In genomic region chr11:80512313-80513056, GRCm38 (mm10) we compare ENCODE assay signal across 15 mouse cellular contexts. TPM values are rescaled to one million over a fixed set of nuclear protein-coding genes. Genes with fewer than 3 reads are reported as not detected.
DNase-seq lines count a peak whose midpoint lies in the region; ATAC-seq and TF ChIP-seq lines count a peak whose summit lies in the region.
"Had no signal": no experiment of that assay in that cellular context is flagged by ENCODE, and none has a peak within 500 bp of the region (broad histone marks: within the 10 kb centered on the region; RNA-seq: fewer than 3 reads in every experiment).

No protein-coding gene starts in this region.

- no peak overlapping the region for H3K4me2 ChIP-seq in hindbrain, embryonic 11.5 days (replicated peaks; ENCODE audit: low read depth, low read length)
- H3K4me2 ChIP-seq: hindbrain, embryonic 13.5 days; intestine, embryonic 15.5 days; lung, embryonic 15.5 days; midbrain, embryonic 15.5 days had no signal

- no peak for ATAC-seq in megakaryocyte, adult 5-6 weeks (ENCODE audit: poor library complexity, severe bottlenecking)
- ATAC-seq in hindbrain, embryonic 11.5 days (ENCODE audit: low FRiP score) = no peak
- ATAC-seq: intestine, embryonic 15.5 days; midbrain, embryonic 15.5 days had no signal

- no peak for TF ChIP-seq POLR2A in thymus, adult 2 months (IDR thresholded peaks at IDR 0.05; ENCODE audit: control insufficient read depth, extremely low read depth, insufficient read depth, low read length, poor library complexity)

- peak; percentile 43 to 44 for DNase-seq in spleen, postnatal 36 days (ENCODE audit: low spot score in 2 of 2)
- DNase-seq in spleen, postnatal 4 days (ENCODE audit: low spot score in 2 of 2) = no peak
- peak; percentile 40 for DNase-seq in induced T-regulatory cell, adult 2 months (ENCODE audit: low read depth)
- DNase-seq in thymus, adult 2 months = peak; percentile 51
- no peak for DNase-seq in ovary, postnatal 36 days (ENCODE audit: low spot score)
- no peak for DNase-seq in hindbrain, embryonic 11.5 days (ENCODE audit: low spot score)
- DNase-seq: cerebellum, adult 11-12 months; cerebellum, postnatal 36 days; heart, adult 18-20 months; layer of hippocampus, postnatal 36 days had no signal

- TF ChIP-seq CTCF in thymus, adult 2 months (IDR thresholded peaks at IDR 0.05; ENCODE audit: borderline replicate concordance, control insufficient read depth, extremely low read depth, insufficient read depth, low read length, poor library complexity) = no peak

- 25% methylated on average over 19 of the region's 19 CpGs for WGBS in thymus, adult 2 months
- WGBS in hindbrain, embryonic 11.5 days = 80% methylated on average over 19 of the region's 19 CpGs

- peaks cover 71% of the 10 kb centered on the region for H3K4me1 ChIP-seq in thymus, adult 2 months (replicated peaks; ENCODE audit: control insufficient read depth, insufficient read depth, low read length)
- 0 out of 2 replicates have a peak, but pooled peaks cover 3% of the 10 kb centered on the region for H3K4me1 ChIP-seq in hindbrain, embryonic 11.5 days (replicated peaks; ENCODE audit: control insufficient read depth, insufficient read depth, low read length)
- H3K4me1 ChIP-seq: intestine, embryonic 15.5 days had no signal

- no peaks in the 10 kb centered on the region for H3K27me3 ChIP-seq in thymus, adult 2 months (ENCODE audit: control insufficient read depth, insufficient read depth, low read length)
- no peaks in the 10 kb centered on the region for H3K27me3 ChIP-seq in hindbrain, embryonic 11.5 days (ENCODE audit: control insufficient read depth, insufficient read depth, low read length)
- H3K27me3 ChIP-seq: intestine, embryonic 15.5 days; lung, embryonic 15.5 days; midbrain, embryonic 15.5 days had no signal

- H3K4me3 ChIP-seq in thymus, adult 2 months (ENCODE audit: control insufficient read depth, insufficient read depth, low read length) = no peak overlapping the region
- no peak overlapping the region for H3K4me3 ChIP-seq in hindbrain, embryonic 11.5 days (ENCODE audit: low read depth, low read length)
- H3K4me3 ChIP-seq: hindbrain, embryonic 13.5 days; intestine, embryonic 15.5 days; lung, embryonic 15.5 days; midbrain, embryonic 15.5 days had no signal

- H3K9ac ChIP-seq in hindbrain, embryonic 11.5 days (ENCODE audit: low read depth, low read length) = no peak overlapping the region
- H3K9ac ChIP-seq: hindbrain, embryonic 13.5 days; intestine, embryonic 15.5 days; lung, embryonic 15.5 days; midbrain, embryonic 15.5 days had no signal

- no peaks in the 10 kb centered on the region for H3K36me3 ChIP-seq in thymus, adult 2 months (ENCODE audit: control insufficient read depth, insufficient read depth, low read length)
- no peaks in the 10 kb centered on the region for H3K36me3 ChIP-seq in hindbrain, embryonic 11.5 days (ENCODE audit: control insufficient read depth, insufficient read depth, low read length)
- H3K36me3 ChIP-seq: hindbrain, embryonic 13.5 days; intestine, embryonic 15.5 days; lung, embryonic 15.5 days; midbrain, embryonic 15.5 days had no signal

- no peaks in the 10 kb centered on the region for H3K9me3 ChIP-seq in hindbrain, embryonic 11.5 days (ENCODE audit: control insufficient read depth, low read length)
- H3K9me3 ChIP-seq: hindbrain, embryonic 13.5 days; intestine, embryonic 15.5 days; lung, embryonic 15.5 days; midbrain, embryonic 15.5 days had no signal

- H3K27ac ChIP-seq in thymus, adult 2 months (ENCODE audit: control insufficient read depth, insufficient read depth, low read length) = peak overlapping the region; percentile 70
- H3K27ac ChIP-seq in hindbrain, embryonic 11.5 days (ENCODE audit: low read depth, low read length) = no peak overlapping the region
- H3K27ac ChIP-seq: hindbrain, embryonic 13.5 days; intestine, embryonic 15.5 days; lung, embryonic 15.5 days; midbrain, embryonic 15.5 days had no signal

RNA-seq across cellular contexts. Expression of gene Cdk5r1, which starts 35.7 kb away (rescaled TPM):
- 10.8 and 12.3 TPM in 2 replicates for polyA plus RNA-seq in thymus, adult 2 months (2012; rRNA removed)
- total RNA-seq in megakaryocyte, adult 5-6 weeks (2015) = 2.0 and 3.2 TPM in 2 replicates
- total RNA-seq in megakaryocyte, adult 5-6 weeks (2017) = 3.3 and 4.5 TPM in 2 replicates
- 21.5 and 23.7 TPM in 2 replicates for polyA plus RNA-seq in hindbrain, embryonic 11.5 days (2014; fragmentation: Nextera tagmentation; extraction: Ambion mirVana)

Comparison
In these comparisons a context has a peak if more than half of its experiments do, and no peak if none do; other contexts are left out.
1. DNase-seq: peak in spleen, postnatal 36 days (2 of 2), induced T-regulatory cell, adult 2 months (single experiment) and thymus, adult 2 months (single experiment); none in spleen, postnatal 4 days (0 of 2), ovary, postnatal 36 days (single experiment) and hindbrain, embryonic 11.5 days (single experiment).